Mouse (Mus musculus) hindbrain, postnatal 0 days (tissue): ENCODE measurements around the gene Cdh5. TPM values are rescaled to one million over a fixed set of nuclear protein-coding genes. Genes with fewer than 3 reads are reported as not detected.

Experiments used
- ATAC-seq: fragments of 200-750 bp; cut with Nextera tagmentation; 2 replicates; pipeline ENCODE4 v1.8.0; 2017; ENCODE audit warnings: mild to moderate bottlenecking, moderate TSS enrichment, moderate library complexity
- DNase-seq: peaks from one replicate; pipeline ENCODE4 v3.0.0-alpha.2; 2015; ENCODE audit warnings: low spot score
- H3K27ac ChIP-seq: fragments of 300-500 bp; sonication (generic); 2 replicates; pipeline ENCODE4 v1.5.1; 2014; ENCODE audit warnings: mild to moderate bottlenecking
- H3K27me3 ChIP-seq: fragments of 300-500 bp; sonication (generic); 2 replicates; pipeline ENCODE4 v1.6.1; 2014; ENCODE audit warnings: low read length, mixed read lengths; ENCODE audit not compliant: insufficient read depth
- H3K36me3 ChIP-seq: fragments of 300-500 bp; sonication (generic); 2 replicates; pipeline ENCODE4 v1.6.1; 2014; ENCODE audit warnings: low read length, mixed read lengths; ENCODE audit not compliant: insufficient read depth
- H3K4me1 ChIP-seq: fragments of 300-500 bp; sonication (generic); 2 replicates; pipeline ENCODE4 v1.6.1; 2014; ENCODE audit warnings: antibody characterized with exemption, low read length, mixed read lengths; ENCODE audit not compliant: insufficient read depth
- H3K4me2 ChIP-seq: fragments of 300-500 bp; sonication (generic); 2 replicates; pipeline ENCODE4 v1.6.1; 2014; ENCODE audit warnings: low read depth, mild to moderate bottlenecking, low read length, moderate library complexity, mixed read lengths
- H3K4me3 ChIP-seq: fragments of 300-500 bp; sonication (generic); 2 replicates; pipeline ENCODE4 v1.5.1; 2014; ENCODE audit warnings: low read length
- H3K9ac ChIP-seq: fragments of 300-500 bp; sonication (generic); replicated peaks from 2 replicates; pipeline ENCODE4 v1.6.1; 2014; ENCODE audit warnings: mild to moderate bottlenecking, low read length, moderate library complexity, mixed read lengths
- H3K9me3 ChIP-seq: fragments of 300-500 bp; sonication (generic); 2 replicates; pipeline ENCODE4 v1.6.1; 2016; ENCODE audit warnings: low read length, mixed read lengths
- CTCF ChIP-seq: IDR thresholded peaks from 2 replicates; pipeline ENCODE4 v1.5.1; 2016; ENCODE audit warnings: antibody characterized with exemption, control low read depth, low read depth
- WGBS: fragments of 180-500 bp; shearing (Covaris S2); extraction: QIAGEN DNeasy Blood & Tissue Kit; methylation state at CpG from one replicate; pipeline ENCODE4 v1.1.7; 2014; 5-methylcytosine and 5-hydroxymethylcytosine counted together
- polyA plus RNA-seq: library from polyadenylated mRNA; unstranded; fragments of >200 nt; fragmentation: Nextera tagmentation; extraction: Ambion mirVana; gene quantifications from 2 replicates; pipeline ENCODE4 v1.2.1, GENCODE M21; 2015
- total RNA-seq: library from RNA; depleted of rRNA; stranded (reverse); fragments of >200 nt; gene quantifications from 2 replicates; pipeline ENCODE4 v1.2.3, GENCODE M21; 2014

Cdh5 gene
- total and polyA plus RNA-seq, 2 experiments from 2014 or later: 8.9 to 19.7 TPM

GRCm38 (mm10) chr8:104103462-104103861, 2.0 kb downstream of the Cdh5 start:
- TF ChIP-seq CTCF: no peak
- Histone ChIP-seq H3K9me3 (no peaks in the 10 kb centered on the region), H3K4me3 (no peak overlapping the region), H3K9ac (no peak overlapping the region), H3K27ac (no peak overlapping the region), H3K27me3 (no peaks in the 10 kb centered on the region), H3K4me1 (peaks cover 2% of the 10 kb centered on the region; the same call in 1 of the 2 replicates), H3K36me3 (no peaks in the 10 kb centered on the region), H3K4me2 (peak overlapping the region; percentile 16)
- 67% methylated on average over 7 of the region's 7 CpGs for WGBS
- no peak for ATAC-seq
- DNase-seq: no peak

- H3K4me3 ChIP-seq: no peak overlapping the region
- ATAC-seq (no peak), DNase-seq (no peak)
- H3K9ac ChIP-seq: no peak overlapping the region
- no peaks in the 10 kb centered on the region for H3K36me3 ChIP-seq
- H3K9me3 ChIP-seq: no peaks in the 10 kb centered on the region
- no peak overlapping the region for H3K27ac ChIP-seq
- H3K4me1 ChIP-seq: 0 out of 2 replicates have a peak, but pooled peaks cover 2% of the 10 kb centered on the region
- WGBS: 53% methylated on average over 6 of the region's 6 CpGs
- H3K27me3 ChIP-seq: no peaks in the 10 kb centered on the region
- no peak for TF ChIP-seq CTCF
- no peak overlapping the region for H3K4me2 ChIP-seq
These were observed 4.3 kb downstream of the Cdh5 start for GRCm38 (mm10) chr8:104105768-104106167.

- no peak for TF ChIP-seq CTCF
- H3K4me1 ChIP-seq: 0 out of 2 replicates have a peak, but pooled peaks cover 2% of the 10 kb centered on the region
- no peak overlapping the region for H3K4me3 ChIP-seq
- 49% methylated on average over 7 of the region's 7 CpGs for WGBS
- ATAC-seq (0 out of 2 replicates have a peak, but pooled peaks have one; percentile 24), DNase-seq (peak; percentile 24)
- H3K27me3 ChIP-seq: no peaks in the 10 kb centered on the region
- no peak overlapping the region for H3K9ac ChIP-seq
- no peaks in the 10 kb centered on the region for H3K36me3 ChIP-seq
- no peaks in the 10 kb centered on the region for H3K9me3 ChIP-seq
- H3K4me2 ChIP-seq: no peak overlapping the region
- H3K27ac ChIP-seq: no peak overlapping the region
These were observed 5.0 kb downstream of the Cdh5 start for GRCm38 (mm10) chr8:104106276-104106946.

GRCm38 (mm10) chr8:104107111-104107510, 5.7 kb downstream of the Cdh5 start:
- TF ChIP-seq CTCF: no peak
- no peak overlapping the region for H3K4me3 ChIP-seq
- no peak overlapping the region for H3K27ac ChIP-seq
- 0 out of 2 replicates have a peak, but pooled peaks cover 2% of the 10 kb centered on the region for H3K4me1 ChIP-seq
- H3K9me3 ChIP-seq: no peaks in the 10 kb centered on the region
- no peak overlapping the region for H3K9ac ChIP-seq
- H3K27me3 ChIP-seq: no peaks in the 10 kb centered on the region
- ATAC-seq (no peak), DNase-seq (no peak)
- no peak overlapping the region for H3K4me2 ChIP-seq
- no peaks in the 10 kb centered on the region for H3K36me3 ChIP-seq

- Histone ChIP-seq H3K4me1 (0 out of 2 replicates have a peak, but pooled peaks cover 2% of the 10 kb centered on the region), H3K4me3 (no peak overlapping the region), H3K4me2 (no peak overlapping the region), H3K36me3 (no peaks in the 10 kb centered on the region), H3K27me3 (no peaks in the 10 kb centered on the region), H3K9ac (no peak overlapping the region), H3K9me3 (no peaks in the 10 kb centered on the region), H3K27ac (no peak overlapping the region)
- TF ChIP-seq CTCF: no peak
- 41% methylated on average over 5 of the region's 5 CpGs for WGBS
- DNase-seq (no peak), ATAC-seq (no peak)
These were observed 6.6 kb downstream of the Cdh5 start for GRCm38 (mm10) chr8:104108048-104108447.

GRCm38 (mm10) chr8:104110498-104111134, 9.2 kb downstream of the Cdh5 start:
- no peaks in the 10 kb centered on the region for H3K36me3 ChIP-seq
- H3K9me3 ChIP-seq: no peaks in the 10 kb centered on the region
- H3K4me1 ChIP-seq: 0 out of 2 replicates have a peak, but pooled peaks cover 2% of the 10 kb centered on the region
- H3K4me3 ChIP-seq: no peak overlapping the region
- H3K4me2 ChIP-seq: no peak overlapping the region
- ATAC-seq (no peak), DNase-seq (no peak)
- WGBS: 79% methylated on average over 10 of the region's 10 CpGs
- no peak for TF ChIP-seq CTCF
- no peak overlapping the region for H3K9ac ChIP-seq
- H3K27me3 ChIP-seq: no peaks in the 10 kb centered on the region
- no peak overlapping the region for H3K27ac ChIP-seq
